Mouse (Mus musculus): ENCODE results near the gene Nrip1. TPM values are rescaled to one million over a fixed set of nuclear protein-coding genes. Genes with fewer than 3 reads are reported as not detected.

Nrip1 gene
- total and polyA plus RNA-seq, 3 experiments: not detected

DNA sequence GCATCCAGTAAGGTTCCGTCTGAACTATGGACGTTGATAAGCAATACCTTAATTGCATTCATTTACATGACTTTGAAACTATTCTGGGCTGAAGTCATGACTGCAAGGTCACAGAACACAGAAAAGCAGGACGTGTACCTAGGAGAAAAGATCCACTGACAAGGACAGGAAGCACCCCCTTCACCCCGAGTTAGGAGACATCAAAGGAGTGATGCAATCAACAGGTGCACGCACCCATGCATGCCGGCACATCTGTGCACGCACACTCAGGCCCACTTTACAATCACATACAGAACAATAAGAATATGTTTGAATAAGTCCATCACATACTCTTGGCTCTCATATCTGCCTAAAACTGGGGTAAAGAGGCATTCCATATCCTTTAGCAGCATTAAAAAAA lies 19.3 kb downstream of the Nrip1 start:
- DNase-seq (ENCODE audit: extremely low read depth): no peak
- Histone ChIP-seq H3K9me3 (replicated peaks; ENCODE audit: low read length) (peaks cover 75% of the 10 kb centered on the region), H3K36me3 (replicated peaks in 1 of 2; ENCODE audit: control insufficient read depth in 1 of 2, insufficient read depth in 1 of 2, low read length in 1 of 2) (no peaks in the 10 kb centered on the region), H3K27ac (ENCODE audit: insufficient read depth, low read depth) (no peak overlapping the region), H3K79me2 (replicated peaks; ENCODE audit: control insufficient read depth, extremely low read depth, insufficient read depth, poor library complexity, severe bottlenecking) (no peaks in the 10 kb centered on the region), H3K4me2 (ENCODE audit: insufficient read depth, low read depth, poor library complexity, severe bottlenecking) (no peak overlapping the region), H3K27me3 (replicated peaks) (no peaks in the 10 kb centered on the region), H3K4me3 (replicated peaks in 1 of 3; ENCODE audit: low read depth in 2 of 3, low read length in 2 of 3, poor library complexity in 1 of 3) (peak overlapping the region in 1 of 3 experiments; percentile 1), H3K9ac (ENCODE audit: insufficient read depth, low read depth) (no peak overlapping the region), H3K4me1 (ENCODE audit: control insufficient read depth in 1 of 2, insufficient read depth in 2 of 2) (no peaks in the 10 kb centered on the region)
- no peak for TF ChIP-seq PAX5 (IDR thresholded peaks at IDR 0.05; ENCODE audit: low read length)
- no peak for TF ChIP-seq ETS1 (conservative IDR thresholded peaks at IDR 0.05; ENCODE audit: low read depth, low read length)
- no peak for TF ChIP-seq JUND (conservative IDR thresholded peaks at IDR 0.05; ENCODE audit: low read depth, low read length)
- TF ChIP-seq ZC3H11A (IDR thresholded peaks at IDR 0.05; ENCODE audit: low read depth, low read length): no peak
- no peak for TF ChIP-seq ELF1 (IDR thresholded peaks at IDR 0.05; ENCODE audit: low read depth, low read length)
- no peak for TF ChIP-seq E2F4 (IDR thresholded peaks at IDR 0.05; ENCODE audit: insufficient replicate concordance, low read depth, low read length)
- no peak for TF ChIP-seq JUN (IDR thresholded peaks at IDR 0.05; ENCODE audit: insufficient read depth, low read depth, low read length)
- in situ Hi-C loops (cut with MboI; ENCODE audit: low pct_ligation_motif_present, low pct_unique_long_range_greater_than_20kb, low sequenced_read_pairs) (no loop called here), dilution Hi-C loops (cut with MboI; ENCODE audit: extremely low pct_ligation_motif_present, extremely low pct_unique_long_range_greater_than_20kb, low sequenced_read_pairs) (no loop called here)

DNA sequence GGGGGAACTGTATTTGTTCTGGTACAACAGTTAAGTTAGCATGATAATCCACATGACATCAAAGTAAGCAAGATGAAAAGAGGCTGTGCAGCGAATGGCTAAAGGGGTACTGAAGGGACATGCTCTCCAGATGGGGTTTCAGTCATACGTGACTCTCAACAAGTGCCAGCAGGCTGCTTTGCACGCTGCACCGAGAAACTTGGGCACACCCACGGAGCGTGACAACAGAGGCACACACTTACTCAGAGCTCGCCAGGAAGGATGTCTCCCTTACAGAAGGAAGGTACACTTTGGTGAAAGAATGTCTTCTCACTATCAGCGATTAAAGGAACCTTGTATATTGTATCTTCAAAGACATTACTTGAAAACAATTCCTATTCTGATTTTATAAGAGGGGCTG lies 22.7 kb downstream of the Nrip1 start:
- no peaks in the 10 kb centered on the region for H3K36me3 ChIP-seq (replicated peaks in 1 of 2; ENCODE audit: control insufficient read depth in 1 of 2, insufficient read depth in 1 of 2, low read length in 1 of 2)
- H3K4me1 ChIP-seq (ENCODE audit: control insufficient read depth in 1 of 2, insufficient read depth in 2 of 2): no peaks in the 10 kb centered on the region
- TF ChIP-seq POLR2AphosphoS2 (IDR thresholded peaks at IDR 0.05; ENCODE audit: low read depth, low read length) (no peak), CHD1 (IDR thresholded peaks at IDR 0.05; ENCODE audit: low read depth, low read length) (no peak), IRF4 (IDR thresholded peaks at IDR 0.05; ENCODE audit: low read depth, low read length) (no peak), MAFK (IDR thresholded peaks at IDR 0.05; ENCODE audit: insufficient replicate concordance, low read length) (no peak), TBP (conservative IDR thresholded peaks at IDR 0.05; ENCODE audit: low read depth, low read length) (no peak), MXI1 (IDR thresholded peaks at IDR 0.05; ENCODE audit: low read depth, low read length) (no peak), JUND (conservative IDR thresholded peaks at IDR 0.05; ENCODE audit: low read depth, low read length) (no peak)
- dilution Hi-C loops (cut with MboI; ENCODE audit: extremely low pct_ligation_motif_present, extremely low pct_unique_long_range_greater_than_20kb, low sequenced_read_pairs): no loop called here
- no peak overlapping the region for H3K4me3 ChIP-seq (replicated peaks in 1 of 3; ENCODE audit: low read depth in 2 of 3, low read length in 2 of 3, poor library complexity in 1 of 3)
- no peaks in the 10 kb centered on the region for H3K79me2 ChIP-seq (replicated peaks; ENCODE audit: control insufficient read depth, extremely low read depth, insufficient read depth, poor library complexity, severe bottlenecking)
- no peak for DNase-seq (ENCODE audit: extremely low read depth)
- no peaks in the 10 kb centered on the region for H3K27me3 ChIP-seq (replicated peaks)
- H3K4me2 ChIP-seq (ENCODE audit: insufficient read depth, low read depth, poor library complexity, severe bottlenecking): no peak overlapping the region
- H3K9me3 ChIP-seq (replicated peaks; ENCODE audit: low read length): peaks cover 70% of the 10 kb centered on the region
- H3K27ac ChIP-seq (ENCODE audit: insufficient read depth, low read depth): no peak overlapping the region
- in situ Hi-C loops (cut with MboI; ENCODE audit: low pct_ligation_motif_present, low pct_unique_long_range_greater_than_20kb, low sequenced_read_pairs): no loop called here
- no peak overlapping the region for H3K9ac ChIP-seq (ENCODE audit: insufficient read depth, low read depth)

DNA sequence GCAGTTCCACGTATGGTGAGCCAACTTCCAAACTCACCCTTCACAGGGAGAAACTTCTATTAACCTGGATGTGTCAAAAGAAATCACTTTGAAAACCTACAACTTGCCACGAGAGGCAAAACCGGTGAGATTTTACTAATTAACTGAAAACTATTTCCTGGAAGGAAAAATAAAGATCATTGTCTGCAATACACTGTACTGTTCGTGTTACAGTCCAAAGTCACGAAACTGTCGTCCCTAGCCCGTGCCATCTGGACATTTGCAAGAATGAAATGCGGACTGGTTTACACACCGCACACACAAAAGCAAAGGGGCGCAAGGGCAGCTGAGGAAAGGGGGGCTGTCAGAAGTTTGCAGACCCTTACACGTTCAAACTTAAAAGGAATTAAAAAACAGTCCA lies 24.6 kb downstream of the Nrip1 start:
- Histone ChIP-seq H3K9ac (ENCODE audit: insufficient read depth, low read depth) (no peak overlapping the region), H3K9me3 (replicated peaks; ENCODE audit: low read length) (peaks cover 77% of the 10 kb centered on the region), H3K4me3 (replicated peaks in 1 of 3; ENCODE audit: low read depth in 2 of 3, low read length in 2 of 3, poor library complexity in 1 of 3) (no peak overlapping the region), H3K27ac (ENCODE audit: insufficient read depth, low read depth) (no peak overlapping the region), H3K27me3 (replicated peaks) (no peaks in the 10 kb centered on the region), H3K79me2 (replicated peaks; ENCODE audit: control insufficient read depth, extremely low read depth, insufficient read depth, poor library complexity, severe bottlenecking) (no peaks in the 10 kb centered on the region), H3K4me1 (ENCODE audit: control insufficient read depth in 1 of 2, insufficient read depth in 2 of 2) (no peaks in the 10 kb centered on the region), H3K4me2 (ENCODE audit: insufficient read depth, low read depth, poor library complexity, severe bottlenecking) (no peak overlapping the region), H3K36me3 (replicated peaks in 1 of 2; ENCODE audit: control insufficient read depth in 1 of 2, insufficient read depth in 1 of 2, low read length in 1 of 2) (no peaks in the 10 kb centered on the region)
- in situ Hi-C loops (cut with MboI; ENCODE audit: low pct_ligation_motif_present, low pct_unique_long_range_greater_than_20kb, low sequenced_read_pairs): no loop called here
- no peak for DNase-seq (ENCODE audit: extremely low read depth)
- dilution Hi-C loops (cut with MboI; ENCODE audit: extremely low pct_ligation_motif_present, extremely low pct_unique_long_range_greater_than_20kb, low sequenced_read_pairs): no loop called here
- TF ChIP-seq HCFC1 (IDR thresholded peaks at IDR 0.05; ENCODE audit: low read depth, low read length) (no peak), USF1 (IDR thresholded peaks at IDR 0.05; ENCODE audit: low read depth, low read length) (no peak)

All from CH12.LX (cell line).